Mouse (Mus musculus): ENCODE data around the gene Scube1. TPM values are rescaled to one million over a fixed set of nuclear protein-coding genes. Genes with fewer than 3 reads are reported as not detected.

Gene Scube1
- polyA plus RNA-seq, 2 experiments = 0.09 to 0.10 TPM

DNA sequence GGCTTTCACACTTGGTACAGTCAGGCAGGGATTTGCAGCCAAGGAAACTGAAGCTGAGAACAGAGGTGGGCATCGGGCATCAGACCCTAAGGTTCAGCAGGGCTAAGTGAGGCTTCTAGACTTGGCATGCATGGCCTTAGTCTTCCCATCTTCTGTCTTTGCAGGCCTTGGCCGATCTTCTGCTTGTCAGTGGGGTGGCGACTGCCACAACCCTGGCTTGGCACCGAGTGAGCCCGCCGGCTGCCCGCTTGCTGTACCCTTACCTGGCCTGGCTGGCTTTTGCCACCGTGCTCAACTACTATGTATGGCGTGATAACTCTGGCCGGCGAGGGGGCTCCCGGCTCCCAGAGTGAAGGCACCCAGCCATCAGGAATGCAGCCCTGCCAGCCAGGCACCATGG is 151.2 kb downstream of the Scube1 start:
- no peak for TF ChIP-seq CTCF (IDR thresholded peaks at IDR 0.05; ENCODE audit: low read depth)
- TF ChIP-seq EP300 (IDR thresholded peaks at IDR 0.05; ENCODE audit: low read depth) = no peak
- Histone ChIP-seq H3K27me3 (ENCODE audit: control insufficient read depth, insufficient read depth, low read length) (no peaks in the 10 kb centered on the region), H3K27ac (no peak overlapping the region), H3K4me2 (ENCODE audit: low read depth) (no peak overlapping the region), H3K9ac (replicated peaks) (no peak overlapping the region), H3K4me1 (replicated peaks; ENCODE audit: control insufficient read depth in 2 of 2, insufficient read depth in 2 of 2, low read length in 1 of 2) (no peaks in the 10 kb centered on the region; a peak in 1 of 4 replicates), H3K36me3 (replicated peaks; ENCODE audit: control insufficient read depth, insufficient read depth, low read depth) (peaks cover 52% of the 10 kb centered on the region), H3K9me3 (ENCODE audit: control insufficient read depth, low read length) (no peaks in the 10 kb centered on the region), H3K4me3 (ENCODE audit: insufficient read depth in 1 of 2, low read depth in 2 of 2, low read length in 2 of 2) (no peak overlapping the region)
- DNase-seq (ENCODE audit: low read depth in 3 of 3, low spot score in 3 of 3) = no peak
- ATAC-seq (ENCODE audit: insufficient read depth) = no peak
- 87% methylated on average over 12 of the region's 12 CpGs for WGBS (ENCODE audit: insufficient replicate concordance)

DNA sequence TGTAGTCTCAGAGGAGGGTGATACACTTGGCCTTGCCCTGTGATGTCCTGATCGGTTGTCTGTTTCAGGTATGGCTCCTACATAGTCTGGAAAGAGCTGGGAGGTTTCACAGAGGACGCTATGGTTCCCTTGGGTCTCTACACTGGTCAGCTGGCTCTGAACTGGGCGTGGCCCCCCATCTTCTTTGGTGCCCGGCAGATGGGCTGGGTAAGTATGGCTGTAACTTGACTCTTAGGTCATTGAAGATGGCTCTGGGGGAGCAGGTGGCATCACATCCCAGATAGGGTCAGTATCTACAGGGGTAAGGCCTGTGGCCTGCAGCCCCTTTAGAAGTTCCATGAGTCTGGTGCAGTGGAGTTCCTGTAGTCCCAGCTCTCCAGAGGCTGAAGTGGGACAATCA is 152.7 kb downstream of the Scube1 start:
- peaks cover 37% of the 10 kb centered on the region for H3K36me3 ChIP-seq (replicated peaks; ENCODE audit: control insufficient read depth, insufficient read depth, low read depth)
- H3K27me3 ChIP-seq (ENCODE audit: control insufficient read depth, insufficient read depth, low read length) = no peaks in the 10 kb centered on the region
- H3K4me2 ChIP-seq (ENCODE audit: low read depth) = no peak overlapping the region
- H3K4me3 ChIP-seq (ENCODE audit: insufficient read depth in 1 of 2, low read depth in 2 of 2, low read length in 2 of 2) = no peak overlapping the region
- DNase-seq (ENCODE audit: low read depth in 3 of 3, low spot score in 3 of 3) = no peak
- no peak overlapping the region for H3K9ac ChIP-seq (replicated peaks)
- no peaks in the 10 kb centered on the region for H3K9me3 ChIP-seq (ENCODE audit: control insufficient read depth, low read length)
- 72% methylated on average over 4 of the region's 4 CpGs for WGBS (ENCODE audit: insufficient replicate concordance)
- peaks cover under 1% of the 10 kb centered on the region in 2 experiments; a peak in 2 of 4 replicates for H3K4me1 ChIP-seq (replicated peaks; ENCODE audit: control insufficient read depth in 2 of 2, insufficient read depth in 2 of 2, low read length in 1 of 2)
- no peak overlapping the region; the same call in 1 of the 2 replicates for H3K27ac ChIP-seq
- no peak for TF ChIP-seq EP300 (IDR thresholded peaks at IDR 0.05; ENCODE audit: low read depth)
- TF ChIP-seq CTCF (IDR thresholded peaks at IDR 0.05; ENCODE audit: low read depth) = no peak
- ATAC-seq (ENCODE audit: insufficient read depth) = no peak

DNA sequence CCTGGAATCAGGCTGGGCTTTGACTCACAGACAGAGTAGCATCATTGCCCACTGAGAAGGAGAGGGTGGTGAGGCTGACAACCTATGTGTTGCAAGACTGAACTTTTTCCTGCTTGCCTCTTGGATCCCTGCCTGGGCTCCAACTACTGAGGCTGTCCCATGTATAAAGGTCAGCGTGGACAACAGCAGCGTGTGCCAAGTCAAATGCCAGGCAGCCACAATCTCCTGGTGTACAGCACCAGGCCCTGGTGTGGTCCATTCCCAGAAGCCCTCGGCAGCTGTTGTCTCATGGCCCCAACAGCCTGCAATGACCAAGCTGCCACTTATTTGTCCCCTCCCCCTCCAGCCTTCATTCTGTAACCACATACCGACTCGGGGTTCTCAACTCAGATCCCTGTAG is 153.2 kb downstream of the Scube1 start:
- DNase-seq (ENCODE audit: low read depth in 3 of 3, low spot score in 3 of 3) (no peak), ATAC-seq (ENCODE audit: insufficient read depth) (no peak)
- no peak overlapping the region for H3K4me2 ChIP-seq (ENCODE audit: low read depth)
- H3K4me1 ChIP-seq (replicated peaks; ENCODE audit: control insufficient read depth in 2 of 2, insufficient read depth in 2 of 2, low read length in 1 of 2) = peaks cover 3 to 4% of the 10 kb centered on the region in 2 experiments; a peak in 3 of 4 replicates
- TF ChIP-seq EP300 (IDR thresholded peaks at IDR 0.05; ENCODE audit: low read depth) (no peak), CTCF (IDR thresholded peaks at IDR 0.05; ENCODE audit: low read depth) (no peak)
- 69% methylated on average over 5 of the region's 5 CpGs for WGBS (ENCODE audit: insufficient replicate concordance)
- H3K9me3 ChIP-seq (ENCODE audit: control insufficient read depth, low read length) = no peaks in the 10 kb centered on the region
- H3K36me3 ChIP-seq (replicated peaks; ENCODE audit: control insufficient read depth, insufficient read depth, low read depth) = peaks cover 32% of the 10 kb centered on the region
- H3K27ac ChIP-seq = no peak overlapping the region
- H3K27me3 ChIP-seq (ENCODE audit: control insufficient read depth, insufficient read depth, low read length) = no peaks in the 10 kb centered on the region
- H3K9ac ChIP-seq (replicated peaks) = no peak overlapping the region
- H3K4me3 ChIP-seq (ENCODE audit: insufficient read depth in 1 of 2, low read depth in 2 of 2, low read length in 2 of 2) = no peak overlapping the region

- ATAC-seq (ENCODE audit: insufficient read depth) = no peak
- H3K36me3 ChIP-seq (replicated peaks; ENCODE audit: control insufficient read depth, insufficient read depth, low read depth) = peaks cover 22% of the 10 kb centered on the region
- WGBS (ENCODE audit: insufficient replicate concordance) = 53% methylated on average over 2 of the region's 2 CpGs
- no peaks in the 10 kb centered on the region for H3K9me3 ChIP-seq (ENCODE audit: control insufficient read depth, low read length)
- H3K27ac ChIP-seq = no peak overlapping the region
- TF ChIP-seq EP300 (IDR thresholded peaks at IDR 0.05; ENCODE audit: low read depth) (no peak), CTCF (IDR thresholded peaks at IDR 0.05; ENCODE audit: low read depth) (peak; percentile 67)
- H3K4me3 ChIP-seq (ENCODE audit: insufficient read depth in 1 of 2, low read depth in 2 of 2, low read length in 2 of 2) = no peak overlapping the region
- no peak for DNase-seq (ENCODE audit: low read depth in 3 of 3, low spot score in 3 of 3)
- H3K27me3 ChIP-seq (ENCODE audit: control insufficient read depth, insufficient read depth, low read length) = no peaks in the 10 kb centered on the region
- peaks cover 8 to 12% of the 10 kb centered on the region in 2 experiments for H3K4me1 ChIP-seq (replicated peaks; ENCODE audit: control insufficient read depth in 2 of 2, insufficient read depth in 2 of 2, low read length in 1 of 2)
- H3K4me2 ChIP-seq (ENCODE audit: low read depth) = no peak overlapping the region
- H3K9ac ChIP-seq (replicated peaks) = no peak overlapping the region
Measured at GRCm38 (mm10) chr15:83570641-83571040, 154.2 kb downstream of the Scube1 start.

DNA sequence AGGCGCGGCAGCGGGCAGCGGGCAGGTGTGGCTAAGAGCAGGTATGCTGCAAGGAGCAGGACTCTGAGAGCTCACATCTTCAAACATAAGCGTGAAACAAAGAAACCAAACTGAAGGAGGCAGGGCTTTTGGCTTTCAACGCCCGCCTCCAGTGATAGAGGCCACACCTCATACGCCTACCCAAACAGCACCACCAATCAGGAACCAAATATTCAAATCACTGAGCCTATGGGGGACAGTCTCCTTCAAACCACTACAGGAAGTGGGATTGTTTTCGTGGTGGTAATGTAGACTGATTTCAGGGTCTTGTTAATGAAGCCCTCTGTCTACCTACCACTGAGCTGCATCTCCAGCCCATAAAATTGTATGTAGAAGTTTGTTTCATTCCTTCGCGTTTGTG is 155.1 kb downstream of the Scube1 start:
- Histone ChIP-seq H3K4me3 (ENCODE audit: insufficient read depth in 1 of 2, low read depth in 2 of 2, low read length in 2 of 2) (no peak overlapping the region), H3K4me1 (replicated peaks; ENCODE audit: control insufficient read depth in 2 of 2, insufficient read depth in 2 of 2, low read length in 1 of 2) (peaks cover 15 to 20% of the 10 kb centered on the region in 2 experiments), H3K36me3 (replicated peaks; ENCODE audit: control insufficient read depth, insufficient read depth, low read depth) (peaks cover 12% of the 10 kb centered on the region), H3K9me3 (ENCODE audit: control insufficient read depth, low read length) (no peaks in the 10 kb centered on the region), H3K27me3 (ENCODE audit: control insufficient read depth, insufficient read depth, low read length) (no peaks in the 10 kb centered on the region), H3K27ac (no peak overlapping the region), H3K9ac (replicated peaks) (no peak overlapping the region), H3K4me2 (ENCODE audit: low read depth) (no peak overlapping the region)
- 53% methylated on average over 11 of the region's 11 CpGs for WGBS (ENCODE audit: insufficient replicate concordance)
- DNase-seq (ENCODE audit: low read depth in 3 of 3, low spot score in 3 of 3) (no peak), ATAC-seq (ENCODE audit: insufficient read depth) (no peak)
- TF ChIP-seq CTCF (IDR thresholded peaks at IDR 0.05; ENCODE audit: low read depth) (no peak), EP300 (IDR thresholded peaks at IDR 0.05; ENCODE audit: low read depth) (no peak)
